Mouse (Mus musculus): ENCODE results near the gene Mllt6. TPM values are rescaled to one million over a fixed set of nuclear protein-coding genes. Genes with fewer than 3 reads are reported as not detected.

Gene Mllt6
- polyA plus RNA-seq (2014; fragmentation: Nextera tagmentation; extraction: Ambion mirVana) = 0.97 and 1.0 TPM in 2 replicates

DNA sequence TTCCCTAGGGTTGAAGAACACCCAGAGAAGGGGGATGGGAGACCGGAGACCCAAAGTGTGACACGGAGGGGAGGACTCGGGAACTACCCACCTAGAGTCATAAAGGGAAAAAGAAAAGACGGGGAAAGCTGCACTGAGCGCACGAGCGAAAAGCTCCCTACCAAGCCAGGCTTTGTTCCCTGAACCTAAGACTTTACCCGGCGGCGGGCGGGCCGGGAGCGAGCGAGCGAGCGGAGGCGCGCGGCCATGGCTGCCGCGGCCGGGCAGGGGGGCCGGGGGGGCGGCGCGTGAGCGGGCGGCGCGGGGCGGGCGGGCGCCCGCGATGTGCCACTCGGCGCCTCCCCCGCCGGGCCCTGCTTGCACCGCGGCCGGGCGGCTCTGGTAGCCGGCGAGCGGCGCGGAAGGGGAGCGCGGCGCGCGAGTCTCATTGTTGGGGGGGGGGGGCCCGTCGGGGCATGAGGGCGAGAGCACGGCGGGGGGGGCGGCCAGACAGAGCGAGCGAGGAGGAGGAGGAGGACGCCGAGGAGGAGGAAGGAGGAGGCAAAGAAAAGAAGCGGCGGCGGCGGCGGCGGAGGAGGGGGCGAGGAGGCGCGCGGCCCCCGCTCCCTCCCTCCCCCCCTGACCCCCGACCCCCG, at the start of gene Mllt6:
TSS of gene Mllt6 (plus strand) at position 522 of the 635 bp plus-strand sequence.
- ATAC-seq (replicated peaks; ENCODE audit: low FRiP score) = 0 out of 2 replicates have a peak, but pooled peaks have one; percentile 11
- H3K4me1 ChIP-seq (replicated peaks; ENCODE audit: control insufficient read depth, insufficient read depth, low read length) = peaks cover 23% of the 10 kb centered on the region

DNA sequence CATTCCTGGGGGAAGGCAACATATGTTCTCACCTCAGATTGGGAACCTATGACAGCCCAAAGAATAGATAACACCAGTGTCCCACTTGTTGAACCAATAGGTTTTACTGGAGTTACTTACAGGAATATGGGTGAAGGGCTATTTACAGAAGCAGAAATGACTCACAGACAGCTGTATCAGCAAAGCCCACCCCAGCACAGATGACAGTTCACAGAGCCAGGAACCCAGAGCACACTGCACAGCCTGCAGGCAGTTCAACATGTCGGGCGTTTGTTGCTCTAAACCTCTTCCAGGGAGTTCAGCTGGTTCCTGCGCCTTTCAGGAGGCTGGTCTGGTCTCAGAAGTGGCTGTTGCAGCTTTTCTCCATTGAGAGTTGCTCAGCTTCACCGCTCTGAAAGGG, 47.9 kb upstream of the Mllt6 start:
- H3K27me3 ChIP-seq (replicated peaks; ENCODE audit: control insufficient read depth, insufficient read depth, low read length) = peaks cover 15% of the 10 kb centered on the region
- H3K27ac ChIP-seq (ENCODE audit: low read depth, low read length) = no peak overlapping the region
- no peak overlapping the region for H3K4me2 ChIP-seq
- H3K4me3 ChIP-seq (ENCODE audit: low read depth, low read length) = no peak overlapping the region
- H3K4me1 ChIP-seq (replicated peaks; ENCODE audit: control insufficient read depth, insufficient read depth, low read length) = no peaks in the 10 kb centered on the region
- H3K9me3 ChIP-seq (ENCODE audit: control insufficient read depth, low read length) = no peaks in the 10 kb centered on the region
- no peaks in the 10 kb centered on the region for H3K36me3 ChIP-seq (ENCODE audit: control insufficient read depth, insufficient read depth, low read length)
- WGBS = 70% methylated on average over 4 of the region's 4 CpGs
- no peak for DNase-seq (ENCODE audit: low spot score)
- ATAC-seq (replicated peaks; ENCODE audit: low FRiP score) = no peak
- H3K9ac ChIP-seq (ENCODE audit: low read depth, low read length) = no peak overlapping the region

More for the DNA sequence above, at the start of gene Mllt6:
- H3K27ac ChIP-seq (ENCODE audit: low read depth, low read length) = peak within 1 kb of the TSS; percentile 70
- H3K9ac ChIP-seq (ENCODE audit: low read depth, low read length) = peak within 1 kb of the TSS; percentile 75
- no peak for DNase-seq (ENCODE audit: low spot score)
- peaks cover 10% of the 10 kb centered on the region for H3K36me3 ChIP-seq (ENCODE audit: control insufficient read depth, insufficient read depth, low read length)
- WGBS = 0% methylated on average over 43 of the region's 76 CpGs
- H3K9me3 ChIP-seq (ENCODE audit: control insufficient read depth, low read length) = no peaks in the 10 kb centered on the region
- peaks cover 54% of the 10 kb centered on the region for H3K27me3 ChIP-seq (replicated peaks; ENCODE audit: control insufficient read depth, insufficient read depth, low read length)
- H3K4me3 ChIP-seq (ENCODE audit: low read depth, low read length) = peak within 1 kb of the TSS; percentile 80
- H3K4me2 ChIP-seq = peak within 1 kb of the TSS; percentile 76

DNA sequence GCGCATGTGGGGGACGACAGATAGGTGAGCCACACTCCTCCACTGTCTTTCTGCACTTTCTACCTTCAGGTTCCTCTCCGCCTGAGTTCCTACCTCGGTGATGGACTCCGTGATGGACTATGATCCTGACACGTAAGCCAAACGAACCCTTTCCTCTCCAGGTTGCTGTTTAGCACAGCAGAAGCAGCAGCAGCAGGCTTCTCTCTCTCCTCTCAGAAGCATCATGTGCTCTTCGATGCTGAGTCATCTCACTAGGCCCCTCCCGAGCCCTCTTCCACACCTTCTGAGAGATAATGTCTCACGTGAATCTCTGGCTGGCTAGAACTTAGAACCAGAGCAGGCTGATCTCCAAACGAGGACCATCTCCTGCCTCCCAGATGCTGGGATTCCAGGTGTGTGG, 44.8 kb upstream of the Mllt6 start:
- no peak overlapping the region for H3K9ac ChIP-seq (ENCODE audit: low read depth, low read length)
- H3K9me3 ChIP-seq (ENCODE audit: control insufficient read depth, low read length) = no peaks in the 10 kb centered on the region
- H3K4me2 ChIP-seq = no peak overlapping the region
- no peak overlapping the region for H3K27ac ChIP-seq (ENCODE audit: low read depth, low read length)
- 48% methylated on average over 11 of the region's 11 CpGs for WGBS
- no peak for DNase-seq (ENCODE audit: low spot score)
- no peak for ATAC-seq (replicated peaks; ENCODE audit: low FRiP score)
- H3K36me3 ChIP-seq (ENCODE audit: control insufficient read depth, insufficient read depth, low read length) = no peaks in the 10 kb centered on the region
- no peaks in the 10 kb centered on the region for H3K4me1 ChIP-seq (replicated peaks; ENCODE audit: control insufficient read depth, insufficient read depth, low read length)
- no peak overlapping the region for H3K4me3 ChIP-seq (ENCODE audit: low read depth, low read length)
- peaks cover 14% of the 10 kb centered on the region for H3K27me3 ChIP-seq (replicated peaks; ENCODE audit: control insufficient read depth, insufficient read depth, low read length)

DNA sequence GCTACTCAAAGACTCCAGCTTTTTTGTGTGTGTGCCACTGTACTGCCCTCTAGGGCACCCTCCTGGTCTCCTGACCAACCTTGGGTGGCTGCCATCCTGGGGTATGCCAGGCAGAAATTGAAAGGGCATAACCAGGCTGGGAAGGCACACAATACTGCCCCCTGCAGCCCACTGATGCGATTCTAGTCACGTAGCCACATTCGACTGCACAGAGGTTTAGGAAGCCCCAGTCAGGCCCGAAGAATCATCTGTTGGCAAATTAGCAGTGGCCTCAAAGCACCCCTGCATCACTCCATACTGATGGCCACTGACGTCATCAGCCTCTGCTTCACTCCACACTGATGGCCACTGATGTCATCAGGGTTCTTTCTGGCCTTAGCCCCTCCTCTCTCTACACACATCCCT, 43.8 kb upstream of the Mllt6 start:
- H3K27me3 ChIP-seq (replicated peaks; ENCODE audit: control insufficient read depth, insufficient read depth, low read length) = peaks cover 24% of the 10 kb centered on the region
- ATAC-seq (replicated peaks; ENCODE audit: low FRiP score) = no peak
- 56% methylated on average over 5 of the region's 5 CpGs for whole genome bisulfite sequencing
- no peak for DNase-seq (ENCODE audit: low spot score)
- no peak overlapping the region for H3K4me2 ChIP-seq
- H3K9ac ChIP-seq (ENCODE audit: low read depth, low read length) = no peak overlapping the region
- H3K36me3 ChIP-seq (ENCODE audit: control insufficient read depth, insufficient read depth, low read length) = no peaks in the 10 kb centered on the region
- no peaks in the 10 kb centered on the region for H3K9me3 ChIP-seq (ENCODE audit: control insufficient read depth, low read length)
- no peak overlapping the region for H3K4me3 ChIP-seq (ENCODE audit: low read depth, low read length)
- no peak overlapping the region for H3K27ac ChIP-seq (ENCODE audit: low read depth, low read length)
- H3K4me1 ChIP-seq (replicated peaks; ENCODE audit: control insufficient read depth, insufficient read depth, low read length) = no peaks in the 10 kb centered on the region

DNA sequence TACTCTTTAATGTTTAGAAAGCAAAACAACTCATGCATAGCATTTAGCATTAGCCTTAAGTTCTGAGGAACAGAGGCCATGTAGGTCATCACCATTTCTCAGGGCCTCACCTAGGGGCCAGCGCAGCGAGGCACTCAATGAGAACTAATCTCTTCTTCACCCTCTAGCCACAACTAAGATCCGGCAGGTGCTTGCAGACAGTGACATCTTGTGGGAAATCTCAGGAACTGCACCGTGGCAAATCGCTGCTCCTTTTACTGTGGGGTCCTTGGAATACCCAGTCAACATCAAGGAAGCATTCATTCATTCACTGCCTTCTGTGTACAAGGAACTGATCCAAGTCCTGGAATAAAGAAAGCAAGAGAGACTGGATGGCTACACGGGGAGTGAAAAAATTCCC, 40.8 kb upstream of the Mllt6 start:
- ATAC-seq (replicated peaks; ENCODE audit: low FRiP score) (no peak), DNase-seq (ENCODE audit: low spot score) (peak; percentile 56)
- WGBS = 5% methylated on average over 6 of the region's 6 CpGs
- H3K27ac ChIP-seq (ENCODE audit: low read depth, low read length) = no peak overlapping the region
- H3K4me3 ChIP-seq (ENCODE audit: low read depth, low read length) = no peak overlapping the region
- peaks cover 12% of the 10 kb centered on the region for H3K4me1 ChIP-seq (replicated peaks; ENCODE audit: control insufficient read depth, insufficient read depth, low read length)
- H3K9me3 ChIP-seq (ENCODE audit: control insufficient read depth, low read length) = no peaks in the 10 kb centered on the region
- H3K9ac ChIP-seq (ENCODE audit: low read depth, low read length) = no peak overlapping the region
- peaks cover 46% of the 10 kb centered on the region for H3K27me3 ChIP-seq (replicated peaks; ENCODE audit: control insufficient read depth, insufficient read depth, low read length)
- H3K36me3 ChIP-seq (ENCODE audit: control insufficient read depth, insufficient read depth, low read length) = no peaks in the 10 kb centered on the region
- no peak overlapping the region for H3K4me2 ChIP-seq

DNA sequence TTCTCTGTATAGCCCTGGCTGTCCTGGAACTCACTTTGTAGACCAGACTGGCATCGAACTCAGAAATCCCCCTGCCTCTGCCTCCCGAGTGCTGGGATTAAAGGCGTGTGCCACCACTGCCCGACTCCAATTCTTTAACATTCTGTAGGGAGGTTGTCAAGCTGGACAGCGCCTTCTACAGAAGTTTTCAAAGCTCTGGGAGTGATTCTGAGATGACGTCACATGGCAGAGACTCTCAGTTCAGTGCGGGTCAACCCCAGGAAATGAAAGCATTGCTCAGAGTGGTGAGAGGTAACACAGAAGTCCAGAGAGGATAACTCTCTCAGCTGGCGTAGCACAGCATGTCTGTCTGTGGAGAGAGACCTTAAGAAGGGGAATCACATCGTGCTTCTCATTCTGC, 40.0 kb upstream of the Mllt6 start:
- 56% methylated on average over 9 of the region's 9 CpGs for WGBS
- Histone ChIP-seq H3K4me3 (ENCODE audit: low read depth, low read length) (no peak overlapping the region), H3K4me1 (replicated peaks; ENCODE audit: control insufficient read depth, insufficient read depth, low read length) (peaks cover 12% of the 10 kb centered on the region), H3K4me2 (no peak overlapping the region), H3K9ac (ENCODE audit: low read depth, low read length) (no peak overlapping the region), H3K27me3 (replicated peaks; ENCODE audit: control insufficient read depth, insufficient read depth, low read length) (peaks cover 50% of the 10 kb centered on the region), H3K36me3 (ENCODE audit: control insufficient read depth, insufficient read depth, low read length) (no peaks in the 10 kb centered on the region), H3K27ac (ENCODE audit: low read depth, low read length) (no peak overlapping the region), H3K9me3 (ENCODE audit: control insufficient read depth, low read length) (no peaks in the 10 kb centered on the region)
- DNase-seq (ENCODE audit: low spot score) = no peak
- no peak for ATAC-seq (replicated peaks; ENCODE audit: low FRiP score)

DNA sequence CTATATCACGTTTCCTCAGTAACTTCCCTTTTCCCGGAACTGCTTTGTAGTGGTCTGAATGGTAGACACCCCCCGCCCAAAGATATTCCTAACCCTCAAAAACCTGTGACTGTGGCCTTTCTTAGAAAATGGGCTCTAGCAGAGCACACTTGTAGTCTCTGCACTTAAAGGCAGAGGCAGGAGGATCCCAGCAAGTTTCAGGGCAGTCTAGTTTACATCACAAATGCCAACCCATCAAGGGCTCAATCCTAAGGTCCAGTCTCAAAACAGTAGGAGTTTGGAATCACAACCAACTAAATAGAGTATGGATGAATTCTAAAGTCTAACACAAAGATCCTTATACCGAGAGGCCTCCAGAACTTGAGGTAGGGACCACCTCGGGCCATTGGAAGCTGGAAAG, 37.7 kb upstream of the Mllt6 start:
- Histone ChIP-seq H3K27me3 (replicated peaks; ENCODE audit: control insufficient read depth, insufficient read depth, low read length) (peaks cover 72% of the 10 kb centered on the region), H3K4me3 (ENCODE audit: low read depth, low read length) (no peak overlapping the region), H3K9ac (ENCODE audit: low read depth, low read length) (no peak overlapping the region), H3K9me3 (ENCODE audit: control insufficient read depth, low read length) (no peaks in the 10 kb centered on the region), H3K4me2 (no peak overlapping the region), H3K4me1 (replicated peaks; ENCODE audit: control insufficient read depth, insufficient read depth, low read length) (peaks cover 28% of the 10 kb centered on the region), H3K36me3 (ENCODE audit: control insufficient read depth, insufficient read depth, low read length) (no peaks in the 10 kb centered on the region), H3K27ac (ENCODE audit: low read depth, low read length) (no peak overlapping the region)
- whole genome bisulfite sequencing = 55% methylated on average over 5 of the region's 5 CpGs
- DNase-seq (ENCODE audit: low spot score) (no peak), ATAC-seq (replicated peaks; ENCODE audit: low FRiP score) (no peak)

DNA sequence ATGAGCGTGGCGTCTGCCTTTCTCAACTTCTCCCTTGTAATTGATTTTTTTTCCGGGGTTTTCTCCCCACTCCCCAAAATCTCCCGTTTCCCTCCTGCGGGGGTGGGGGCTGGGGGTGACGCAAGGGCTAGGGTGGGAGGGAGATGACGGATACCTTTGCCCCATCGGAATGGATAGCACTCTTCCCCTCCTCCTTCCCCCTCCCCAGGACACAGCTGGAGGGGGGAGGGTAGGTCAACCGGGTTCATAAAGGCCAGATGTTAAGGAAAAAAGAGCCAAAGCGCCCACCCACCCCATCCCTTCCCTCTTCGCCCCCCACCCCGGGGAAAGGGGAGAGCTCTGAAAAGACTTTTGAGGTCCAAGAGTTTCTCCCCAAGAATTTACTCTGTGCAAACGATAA, 36.8 kb upstream of the Mllt6 start:
- WGBS = 26% methylated on average over 13 of the region's 13 CpGs
- ATAC-seq (replicated peaks; ENCODE audit: low FRiP score) (no peak), DNase-seq (ENCODE audit: low spot score) (no peak)
- Histone ChIP-seq H3K4me2 (no peak overlapping the region), H3K4me1 (replicated peaks; ENCODE audit: control insufficient read depth, insufficient read depth, low read length) (peaks cover 28% of the 10 kb centered on the region), H3K27ac (ENCODE audit: low read depth, low read length) (no peak overlapping the region), H3K27me3 (replicated peaks; ENCODE audit: control insufficient read depth, insufficient read depth, low read length) (peaks cover 81% of the 10 kb centered on the region), H3K9ac (ENCODE audit: low read depth, low read length) (no peak overlapping the region), H3K36me3 (ENCODE audit: control insufficient read depth, insufficient read depth, low read length) (no peaks in the 10 kb centered on the region), H3K4me3 (ENCODE audit: low read depth, low read length) (no peak overlapping the region), H3K9me3 (ENCODE audit: control insufficient read depth, low read length) (no peaks in the 10 kb centered on the region)

DNA sequence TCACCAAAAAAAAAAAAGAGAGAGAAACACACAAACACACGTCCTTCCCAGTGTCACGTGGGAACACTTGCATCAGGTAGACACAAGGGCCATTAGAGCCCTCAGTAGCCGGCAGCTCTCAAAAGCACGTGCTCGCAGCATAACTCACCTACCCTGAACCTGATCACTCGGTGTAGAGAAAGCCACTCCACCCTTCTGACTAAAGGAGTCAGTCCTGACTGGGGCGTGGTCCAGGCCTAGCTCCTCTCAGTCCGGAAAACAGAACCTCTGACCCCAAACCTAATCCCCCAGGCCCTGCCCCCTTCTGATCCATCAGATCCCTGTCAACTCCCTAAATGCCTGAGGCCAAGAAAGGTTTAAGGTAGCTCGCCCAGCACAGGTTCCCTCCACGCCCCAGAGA, 36.4 kb upstream of the Mllt6 start:
- DNase-seq (ENCODE audit: low spot score) (no peak), ATAC-seq (replicated peaks; ENCODE audit: low FRiP score) (no peak)
- 14% methylated on average over 10 of the region's 10 CpGs for WGBS
- peaks cover 28% of the 10 kb centered on the region for H3K4me1 ChIP-seq (replicated peaks; ENCODE audit: control insufficient read depth, insufficient read depth, low read length)
- H3K4me2 ChIP-seq = peak overlapping the region; percentile 95
- H3K9ac ChIP-seq (ENCODE audit: low read depth, low read length) = no peak overlapping the region
- no peak overlapping the region for H3K4me3 ChIP-seq (ENCODE audit: low read depth, low read length)
- peaks cover 84% of the 10 kb centered on the region for H3K27me3 ChIP-seq (replicated peaks; ENCODE audit: control insufficient read depth, insufficient read depth, low read length)
- no peak overlapping the region for H3K27ac ChIP-seq (ENCODE audit: low read depth, low read length)
- H3K9me3 ChIP-seq (ENCODE audit: control insufficient read depth, low read length) = no peaks in the 10 kb centered on the region
- no peaks in the 10 kb centered on the region for H3K36me3 ChIP-seq (ENCODE audit: control insufficient read depth, insufficient read depth, low read length)

All from liver, embryonic 11.5 days (tissue).